Mouse (Mus musculus): ENCODE data around the gene Gm49369. TPM values are rescaled to one million over a fixed set of nuclear protein-coding genes. Genes with fewer than 3 reads are reported as not detected.

The Gm49369 gene
- total and polyA plus RNA-seq, 3 experiments: 5.2 to 8.4 TPM; not detected in 1

- Histone ChIP-seq H3K36me3 (replicated peaks in 1 of 2; ENCODE audit: control insufficient read depth in 1 of 2, insufficient read depth in 1 of 2, low read length in 1 of 2) (no peaks in the 10 kb centered on the region), H3K4me2 (ENCODE audit: insufficient read depth, low read depth, poor library complexity, severe bottlenecking) (no peak overlapping the region), H3K9ac (ENCODE audit: insufficient read depth, low read depth) (no peak overlapping the region), H3K27ac (ENCODE audit: insufficient read depth, low read depth) (no peak overlapping the region), H3K27me3 (replicated peaks) (no peaks in the 10 kb centered on the region), H3K4me3 (replicated peaks in 1 of 3; ENCODE audit: low read depth in 2 of 3, low read length in 2 of 3, poor library complexity in 1 of 3) (no peak overlapping the region), H3K4me1 (ENCODE audit: control insufficient read depth in 1 of 2, insufficient read depth in 2 of 2) (peaks cover 28 to 66% of the 10 kb centered on the region in 2 experiments), H3K79me2 (replicated peaks; ENCODE audit: control insufficient read depth, extremely low read depth, insufficient read depth, poor library complexity, severe bottlenecking) (no peaks in the 10 kb centered on the region), H3K9me3 (replicated peaks; ENCODE audit: low read length) (no peaks in the 10 kb centered on the region)
- TF ChIP-seq POLR2A (IDR thresholded peaks at IDR 0.05; ENCODE audit: low read depth, low read length) (no peak), MAZ (IDR thresholded peaks at IDR 0.05; ENCODE audit: low read depth, low read length) (no peak), EP300 (IDR thresholded peaks at IDR 0.05; ENCODE audit: low read length) (no peak), PAX5 (IDR thresholded peaks at IDR 0.05; ENCODE audit: low read length) (no peak)
- in situ Hi-C loops (cut with MboI; ENCODE audit: low pct_ligation_motif_present, low pct_unique_long_range_greater_than_20kb, low sequenced_read_pairs) (no loop called here), dilution Hi-C loops (cut with MboI; ENCODE audit: extremely low pct_ligation_motif_present, extremely low pct_unique_long_range_greater_than_20kb, low sequenced_read_pairs) (no loop called here)
- DNase-seq (ENCODE audit: extremely low read depth): no peak
Observed at GRCm38 (mm10) chr7:142394261-142395190, 12.1 kb upstream of the Gm49369 start.

DNA sequence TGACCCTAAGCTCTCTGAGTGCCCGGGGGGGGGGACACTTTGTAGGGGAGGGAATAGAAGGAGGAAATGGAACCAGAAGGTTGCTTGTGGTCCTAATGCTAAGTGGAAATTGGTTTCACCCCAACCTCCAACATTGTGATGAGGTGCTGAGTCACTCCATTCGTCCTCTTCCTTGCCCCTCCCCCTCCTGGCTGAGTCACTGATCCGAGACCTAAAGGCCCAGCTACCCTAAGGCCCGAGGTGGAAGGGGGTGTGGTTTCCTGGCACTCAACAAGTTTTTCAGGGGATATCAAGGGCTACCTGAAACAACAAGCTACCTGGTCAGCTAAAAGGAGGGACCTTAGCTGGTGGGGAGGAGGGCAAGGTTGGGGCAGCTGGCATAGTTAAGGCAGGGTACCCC is 10.7 kb upstream of the Gm49369 start:
- Histone ChIP-seq H3K4me2 (ENCODE audit: insufficient read depth, low read depth, poor library complexity, severe bottlenecking) (no peak overlapping the region), H3K79me2 (replicated peaks; ENCODE audit: control insufficient read depth, extremely low read depth, insufficient read depth, poor library complexity, severe bottlenecking) (no peaks in the 10 kb centered on the region), H3K36me3 (replicated peaks in 1 of 2; ENCODE audit: control insufficient read depth in 1 of 2, insufficient read depth in 1 of 2, low read length in 1 of 2) (no peaks in the 10 kb centered on the region), H3K4me3 (replicated peaks in 1 of 3; ENCODE audit: low read depth in 2 of 3, low read length in 2 of 3, poor library complexity in 1 of 3) (no peak overlapping the region), H3K9me3 (replicated peaks; ENCODE audit: low read length) (no peaks in the 10 kb centered on the region), H3K4me1 (ENCODE audit: control insufficient read depth in 1 of 2, insufficient read depth in 2 of 2) (peaks cover 24 to 56% of the 10 kb centered on the region in 2 experiments), H3K27me3 (replicated peaks) (no peaks in the 10 kb centered on the region), H3K27ac (ENCODE audit: insufficient read depth, low read depth) (peak overlapping the region; percentile 11; the same call in 1 of the 2 replicates), H3K9ac (ENCODE audit: insufficient read depth, low read depth) (no peak overlapping the region)
- TF ChIP-seq POLR2A (IDR thresholded peaks at IDR 0.05; ENCODE audit: low read depth, low read length): 0 out of 2 replicates have a peak, but pooled peaks have one; percentile 21
- no peak for TF ChIP-seq UBTF (IDR thresholded peaks at IDR 0.05; ENCODE audit: low read depth, low read length)
- TF ChIP-seq MAFK (IDR thresholded peaks at IDR 0.05; ENCODE audit: insufficient replicate concordance, low read length): peak; percentile 92
- TF ChIP-seq POLR2AphosphoS2 (IDR thresholded peaks at IDR 0.05; ENCODE audit: low read depth, low read length): no peak
- 0 out of 2 replicates have a peak, but pooled peaks have one; percentile 14 for TF ChIP-seq JUN (IDR thresholded peaks at IDR 0.05; ENCODE audit: insufficient read depth, low read depth, low read length)
- TF ChIP-seq TBP (conservative IDR thresholded peaks at IDR 0.05; ENCODE audit: low read depth, low read length): no peak
- TF ChIP-seq CTCF (conservative IDR thresholded peaks at IDR 0.05 in 1 of 2, IDR thresholded peaks at IDR 0.05 in 1 of 2; ENCODE audit: low read depth in 2 of 2, low read length in 2 of 2): no peak
- peak; percentile 25; the same call in 1 of the 2 replicates for TF ChIP-seq IRF4 (IDR thresholded peaks at IDR 0.05; ENCODE audit: low read depth, low read length)
- TF ChIP-seq USF1 (IDR thresholded peaks at IDR 0.05; ENCODE audit: low read depth, low read length): no peak
- TF ChIP-seq EP300 (IDR thresholded peaks at IDR 0.05; ENCODE audit: low read length): 0 out of 2 replicates have a peak, but pooled peaks have one; percentile 26
- TF ChIP-seq CHD2 (IDR thresholded peaks at IDR 0.05; ENCODE audit: low read length): peak; percentile 79
- peak; percentile 84 for DNase-seq (ENCODE audit: extremely low read depth)
- in situ Hi-C loops (cut with MboI; ENCODE audit: low pct_ligation_motif_present, low pct_unique_long_range_greater_than_20kb, low sequenced_read_pairs) (no loop called here), dilution Hi-C loops (cut with MboI; ENCODE audit: extremely low pct_ligation_motif_present, extremely low pct_unique_long_range_greater_than_20kb, low sequenced_read_pairs) (no loop called here)

All from CH12.LX (cell line).